Mouse (Mus musculus): ENCODE measurements around the gene Smarcd3. TPM values are rescaled to one million over a fixed set of nuclear protein-coding genes. Genes with fewer than 3 reads are reported as not detected.

Smarcd3 gene
- polyA plus RNA-seq, 1 experiment from 2014 or later: 1.9 TPM

DNA sequence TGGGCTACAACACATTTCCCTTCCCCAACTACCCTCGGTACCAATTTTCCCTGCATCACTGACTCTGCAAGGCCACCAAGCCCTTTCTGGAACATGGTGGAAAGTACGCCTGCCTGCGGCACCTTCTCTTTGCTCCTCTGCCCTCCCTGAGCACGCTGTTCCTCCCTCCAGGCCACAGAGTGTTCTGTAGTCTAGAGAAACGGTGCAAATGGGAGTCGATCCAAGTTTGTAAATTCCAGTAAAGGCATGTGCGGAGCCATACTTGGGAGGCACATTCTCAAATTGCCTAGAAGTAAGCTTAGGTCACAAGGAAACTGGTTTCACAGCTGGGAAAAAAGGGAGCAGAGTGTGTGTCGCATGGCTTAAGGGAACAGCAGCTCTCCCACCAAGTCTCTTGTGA is 4.1 kb downstream of the Smarcd3 start:
- ATAC-seq (ENCODE audit: low read depth) (no peak), DNase-seq (no peak)
- no peak overlapping the region for H3K9ac ChIP-seq
- no peak overlapping the region for H3K4me2 ChIP-seq
- H3K27me3 ChIP-seq: peaks cover 47% of the 10 kb centered on the region
- no peak overlapping the region for H3K27ac ChIP-seq
- H3K4me1 ChIP-seq (replicated peaks): no peaks in the 10 kb centered on the region
- no peaks in the 10 kb centered on the region for H3K36me3 ChIP-seq
- H3K4me3 ChIP-seq (replicated peaks): no peak overlapping the region
- no peaks in the 10 kb centered on the region for H3K9me3 ChIP-seq (replicated peaks)
- 64% methylated on average over 8 of the region's 8 CpGs for WGBS (ENCODE audit: insufficient replicate concordance)

DNA sequence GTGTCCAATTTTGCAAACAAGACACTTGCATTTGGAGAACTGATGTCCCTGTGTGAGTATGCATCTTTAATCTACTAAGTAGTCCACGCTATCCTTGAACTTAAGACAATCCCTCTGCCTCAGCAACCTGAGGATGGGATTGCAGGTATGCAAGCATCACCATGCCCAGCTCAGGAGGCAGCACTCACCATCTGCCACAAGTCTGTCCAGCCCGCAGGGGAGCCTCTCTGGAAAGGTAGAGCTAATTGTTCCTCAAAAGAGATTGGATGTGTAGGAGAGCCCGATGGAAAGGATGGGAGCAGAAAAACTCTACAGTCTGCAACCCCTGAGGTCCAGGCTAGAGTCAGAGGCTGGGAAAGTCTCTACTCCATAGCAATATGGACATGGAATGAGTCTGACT is 5.3 kb downstream of the Smarcd3 start:
- H3K36me3 ChIP-seq: no peaks in the 10 kb centered on the region
- DNase-seq (no peak), ATAC-seq (ENCODE audit: low read depth) (no peak)
- no peaks in the 10 kb centered on the region for H3K4me1 ChIP-seq (replicated peaks)
- H3K27me3 ChIP-seq: peaks cover 35% of the 10 kb centered on the region
- H3K4me3 ChIP-seq (replicated peaks): no peak overlapping the region
- no peaks in the 10 kb centered on the region for H3K9me3 ChIP-seq (replicated peaks)
- no peak overlapping the region for H3K9ac ChIP-seq
- 58% methylated on average over 3 of the region's 3 CpGs for WGBS (ENCODE audit: insufficient replicate concordance)
- H3K4me2 ChIP-seq: no peak overlapping the region
- H3K27ac ChIP-seq: no peak overlapping the region

DNA sequence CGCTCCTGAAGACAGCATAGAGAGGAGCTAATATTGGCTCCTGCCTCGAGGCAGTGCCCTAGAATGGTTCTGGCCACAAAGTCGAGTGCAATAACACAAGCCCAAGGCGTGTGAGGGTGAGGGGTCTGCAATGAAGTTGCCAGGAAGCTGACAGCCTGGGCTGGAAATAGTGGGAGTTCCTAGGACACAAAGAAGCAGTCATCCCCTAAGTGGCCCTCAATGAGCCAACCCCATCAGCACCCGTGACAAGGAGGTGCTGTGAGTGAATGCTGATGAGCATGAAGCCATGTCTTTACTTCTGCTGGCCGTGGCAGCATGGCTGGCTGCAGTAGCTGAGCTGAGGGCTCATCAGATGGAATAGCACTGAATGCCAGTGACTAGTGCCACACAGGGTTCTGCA is 9.1 kb downstream of the Smarcd3 start:
- Histone ChIP-seq H3K36me3 (no peaks in the 10 kb centered on the region), H3K4me1 (replicated peaks) (no peaks in the 10 kb centered on the region), H3K9ac (no peak overlapping the region), H3K4me2 (no peak overlapping the region), H3K27ac (no peak overlapping the region), H3K27me3 (peaks cover 9% of the 10 kb centered on the region; the same call in 1 of the 2 replicates), H3K9me3 (replicated peaks) (no peaks in the 10 kb centered on the region), H3K4me3 (replicated peaks) (no peak overlapping the region)
- WGBS (ENCODE audit: insufficient replicate concordance): 47% methylated on average over 6 of the region's 6 CpGs
- DNase-seq (no peak), ATAC-seq (ENCODE audit: low read depth) (no peak)

DNA sequence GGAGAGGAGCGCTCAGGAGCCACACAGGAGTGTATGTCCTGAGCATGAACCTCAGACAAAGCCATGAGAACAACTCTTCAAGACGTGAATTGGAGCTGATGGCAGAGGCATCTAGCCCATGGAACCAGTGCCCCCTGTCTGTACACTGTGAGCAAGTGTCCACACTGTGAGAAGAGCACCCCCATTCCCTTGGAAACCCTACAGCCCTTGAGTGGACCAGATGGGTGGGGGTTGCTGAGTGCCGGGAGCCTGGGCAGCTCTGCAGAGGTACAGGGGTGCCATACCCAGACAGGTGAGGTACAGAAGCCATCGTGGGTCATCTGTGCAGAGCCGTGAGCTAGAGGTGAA is 11.9 kb downstream of the Smarcd3 start:
- Histone ChIP-seq H3K27ac (no peak overlapping the region), H3K9ac (no peak overlapping the region), H3K36me3 (no peaks in the 10 kb centered on the region), H3K9me3 (replicated peaks) (no peaks in the 10 kb centered on the region), H3K27me3 (peaks cover 34% of the 10 kb centered on the region), H3K4me2 (no peak overlapping the region), H3K4me1 (replicated peaks) (no peaks in the 10 kb centered on the region), H3K4me3 (replicated peaks) (no peak overlapping the region)
- no peak for ATAC-seq (ENCODE audit: low read depth)
- 55% methylated on average over 5 of the region's 5 CpGs for WGBS (ENCODE audit: insufficient replicate concordance)
- no peak for DNase-seq

DNA sequence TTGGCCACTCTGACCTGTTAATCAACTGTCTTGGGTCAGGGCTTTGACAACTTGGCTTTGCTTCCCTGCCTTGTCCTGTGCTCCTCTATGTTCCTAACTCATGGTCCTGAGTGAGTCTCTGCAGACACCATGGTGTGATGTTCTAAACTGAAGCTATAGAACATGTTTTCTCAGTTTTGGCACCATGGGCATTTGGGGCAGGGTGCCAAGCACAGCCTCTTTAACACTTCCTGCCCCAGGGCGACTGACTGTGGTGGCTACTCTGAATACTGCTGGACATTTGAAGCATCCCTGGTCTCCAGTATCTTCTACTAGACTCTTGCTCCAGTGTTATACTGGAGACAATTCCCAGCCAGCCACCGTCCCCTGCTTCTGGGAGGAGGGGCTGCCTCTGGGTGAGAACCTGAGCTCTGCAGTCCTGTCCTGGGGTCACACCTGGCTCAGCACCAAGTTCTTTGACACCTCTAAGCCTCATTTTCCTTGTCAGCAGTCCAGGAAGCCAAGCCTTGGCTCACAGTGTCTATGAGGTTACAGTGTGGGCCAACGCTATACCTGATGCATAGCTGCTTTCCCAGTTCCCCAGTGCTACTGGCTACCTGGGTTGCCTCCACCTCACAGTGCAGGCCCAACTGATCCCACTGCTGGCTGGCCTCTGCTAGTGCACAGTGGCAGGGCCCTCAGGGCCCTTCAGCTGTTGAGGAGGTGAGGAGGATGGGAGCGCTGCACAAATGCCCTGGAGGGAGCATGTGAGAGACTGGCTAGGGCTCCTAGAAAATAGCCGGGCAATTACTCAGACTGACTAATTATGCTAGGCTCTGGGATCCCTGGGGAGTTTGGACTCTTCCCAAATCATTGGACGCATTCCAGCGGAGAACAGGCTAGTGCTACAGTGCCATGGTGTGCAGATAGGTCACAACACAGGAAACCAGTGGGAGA is 12.6 kb downstream of the Smarcd3 start:
- H3K9ac ChIP-seq: no peak overlapping the region
- H3K27ac ChIP-seq: no peak overlapping the region
- no peak for ATAC-seq (ENCODE audit: low read depth)
- H3K4me2 ChIP-seq: no peak overlapping the region
- WGBS (ENCODE audit: insufficient replicate concordance): 53% methylated on average over 7 of the region's 7 CpGs
- H3K36me3 ChIP-seq: no peaks in the 10 kb centered on the region
- no peak for DNase-seq
- peaks cover 40% of the 10 kb centered on the region for H3K27me3 ChIP-seq
- H3K9me3 ChIP-seq (replicated peaks): no peaks in the 10 kb centered on the region
- H3K4me3 ChIP-seq (replicated peaks): no peak overlapping the region
- no peaks in the 10 kb centered on the region for H3K4me1 ChIP-seq (replicated peaks)

DNA sequence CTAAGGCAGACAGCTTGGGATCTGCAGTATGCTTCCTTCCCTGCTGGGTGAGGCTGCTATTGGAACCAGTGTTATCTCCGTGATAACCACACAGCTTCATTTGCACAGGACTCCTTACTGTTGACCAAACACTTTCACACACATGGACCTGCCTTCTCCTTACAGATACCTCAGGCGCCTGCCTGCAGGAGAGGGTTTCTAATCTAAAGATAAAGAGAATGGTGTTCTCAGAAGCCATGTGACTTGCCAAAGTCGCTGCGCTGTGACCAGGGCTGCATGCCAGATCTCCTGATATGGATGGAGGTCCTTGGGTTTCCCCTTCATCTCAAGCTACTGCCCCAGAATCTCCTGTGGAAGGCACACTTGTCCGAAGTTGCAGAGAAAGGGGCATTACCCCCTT is 14.8 kb downstream of the Smarcd3 start:
- DNase-seq (no peak), ATAC-seq (ENCODE audit: low read depth) (no peak)
- H3K9ac ChIP-seq: no peak overlapping the region
- no peaks in the 10 kb centered on the region for H3K9me3 ChIP-seq (replicated peaks)
- no peak overlapping the region for H3K27ac ChIP-seq
- H3K27me3 ChIP-seq: peaks cover 63% of the 10 kb centered on the region
- H3K4me1 ChIP-seq (replicated peaks): peaks cover 12% of the 10 kb centered on the region
- H3K4me3 ChIP-seq (replicated peaks): no peak overlapping the region
- H3K36me3 ChIP-seq: no peaks in the 10 kb centered on the region
- H3K4me2 ChIP-seq: no peak overlapping the region
- 8% methylated on average over 5 of the region's 5 CpGs for WGBS (ENCODE audit: insufficient replicate concordance)

DNA sequence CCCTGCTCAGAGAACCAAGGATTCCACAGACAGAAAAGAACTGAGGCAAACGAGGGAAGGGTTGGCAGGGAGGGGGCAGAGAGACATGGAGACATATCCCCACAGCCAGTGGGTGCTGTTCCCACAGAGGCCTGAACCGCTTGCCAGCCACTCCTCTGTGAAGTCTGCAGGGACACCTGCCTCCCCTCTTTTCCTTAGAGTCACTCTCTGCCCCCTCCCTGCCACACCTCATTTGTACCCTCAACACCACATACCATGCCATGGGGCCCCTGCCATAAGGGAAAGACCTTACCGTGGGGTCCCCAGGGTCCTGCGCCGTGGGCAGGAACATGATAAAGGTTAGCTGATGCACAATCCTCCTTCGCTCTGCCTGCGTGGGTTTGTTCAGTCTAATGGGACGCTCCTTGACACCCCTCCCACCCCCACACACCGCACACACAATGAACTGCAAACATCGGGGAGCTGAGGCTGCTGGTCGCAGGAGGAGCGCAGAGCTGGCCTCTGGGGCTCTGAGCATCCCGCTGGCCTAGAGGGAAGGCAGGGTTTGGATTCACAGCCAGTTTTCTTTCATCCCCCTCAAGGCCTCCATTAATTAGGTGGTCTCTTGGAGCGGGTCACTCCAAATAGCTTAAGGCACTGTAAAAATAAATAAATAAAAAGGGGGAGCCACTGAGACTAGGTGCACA is 18.1 kb downstream of the Smarcd3 start:
- ATAC-seq (ENCODE audit: low read depth) (no peak), DNase-seq (no peak)
- no peaks in the 10 kb centered on the region for H3K9me3 ChIP-seq (replicated peaks)
- H3K4me3 ChIP-seq (replicated peaks): no peak overlapping the region
- H3K9ac ChIP-seq: no peak overlapping the region
- no peak overlapping the region for H3K27ac ChIP-seq
- H3K4me1 ChIP-seq (replicated peaks): peaks cover 38% of the 10 kb centered on the region
- 46% methylated on average over 14 of the region's 14 CpGs for WGBS (ENCODE audit: insufficient replicate concordance)
- no peak overlapping the region for H3K4me2 ChIP-seq
- H3K27me3 ChIP-seq: peaks cover 89% of the 10 kb centered on the region
- H3K36me3 ChIP-seq: no peaks in the 10 kb centered on the region

DNA sequence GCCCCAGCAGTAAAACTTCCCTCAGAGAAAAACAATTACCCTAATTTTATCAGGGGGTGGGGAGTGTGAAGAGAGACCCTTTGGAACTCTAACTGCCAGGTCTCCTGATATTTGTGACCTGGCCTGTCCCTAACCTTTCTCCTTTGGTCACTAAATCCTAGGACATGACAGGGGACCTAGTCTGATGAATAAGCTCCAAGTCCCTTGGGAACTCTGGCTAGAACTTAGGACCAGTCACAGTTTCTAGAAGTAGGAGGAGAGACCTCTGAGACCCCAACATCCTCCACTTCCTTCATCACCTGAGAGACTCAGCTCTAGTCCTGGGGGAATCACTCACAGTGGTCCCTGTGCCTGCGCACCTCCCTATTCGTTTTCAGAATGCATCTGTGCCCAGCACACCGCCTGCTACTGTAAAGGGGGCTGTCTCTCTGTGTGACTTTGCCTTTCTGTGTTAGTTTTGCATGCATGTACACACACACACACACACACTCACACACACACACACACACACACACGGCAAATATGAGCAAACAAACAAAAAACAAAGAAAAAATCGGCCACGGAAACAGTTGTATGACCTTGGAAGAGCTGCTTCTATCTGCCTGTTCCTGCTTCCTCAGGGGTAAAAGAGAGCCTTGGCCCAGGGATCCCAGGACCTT is 18.8 kb downstream of the Smarcd3 start:
- 28% methylated on average over 6 of the region's 6 CpGs for WGBS (ENCODE audit: insufficient replicate concordance)
- peaks cover 96% of the 10 kb centered on the region for H3K27me3 ChIP-seq

DNA sequence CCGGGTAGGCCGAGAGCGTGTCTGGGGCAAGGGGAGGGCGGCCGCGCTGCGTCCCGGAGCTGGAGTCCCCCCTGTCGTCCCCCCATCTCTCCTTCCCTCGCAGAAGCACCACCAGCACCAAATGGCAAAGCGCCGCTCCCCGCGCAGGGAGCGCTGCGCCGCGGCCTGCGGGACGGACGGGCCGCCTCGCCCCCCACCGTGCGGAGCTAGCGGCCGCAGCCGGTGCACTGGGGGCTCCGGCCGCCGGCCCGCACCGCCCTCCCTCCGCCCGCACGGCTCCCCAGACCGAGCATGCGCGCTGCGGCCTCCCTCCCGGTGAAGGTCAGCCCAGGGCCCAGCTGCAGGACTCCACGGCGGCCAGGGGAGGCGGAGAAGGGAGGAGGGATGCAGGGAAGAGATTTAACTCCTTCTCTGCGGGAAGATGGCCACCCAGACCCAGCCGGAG is 19.5 kb downstream of the Smarcd3 start:
- no peak for DNase-seq
- peak overlapping the region; percentile 38 for H3K9ac ChIP-seq
- H3K36me3 ChIP-seq: no peaks in the 10 kb centered on the region
- H3K4me3 ChIP-seq (replicated peaks): peak overlapping the region; percentile 49
- H3K27ac ChIP-seq: peak overlapping the region; percentile 29; the same call in 1 of the 2 replicates
- no peaks in the 10 kb centered on the region for H3K9me3 ChIP-seq (replicated peaks)
- H3K27me3 ChIP-seq: peaks cover 100% of the 10 kb centered on the region
- peak; percentile 48 for ATAC-seq (ENCODE audit: low read depth)
- peaks cover 38% of the 10 kb centered on the region for H3K4me1 ChIP-seq (replicated peaks)
- peak overlapping the region; percentile 52 for H3K4me2 ChIP-seq
- 2% methylated on average over 46 of the region's 46 CpGs for WGBS (ENCODE audit: insufficient replicate concordance)

More for the DNA sequence above, 18.8 kb downstream of the Smarcd3 start:
- Histone ChIP-seq H3K4me3 (replicated peaks) (peak overlapping the region; percentile 49), H3K4me1 (replicated peaks) (peaks cover 38% of the 10 kb centered on the region), H3K27ac (no peak overlapping the region), H3K9ac (peak overlapping the region; percentile 22; the same call in 1 of the 2 replicates), H3K36me3 (no peaks in the 10 kb centered on the region), H3K9me3 (replicated peaks) (no peaks in the 10 kb centered on the region), H3K4me2 (peak overlapping the region; percentile 52)
- ATAC-seq (ENCODE audit: low read depth) (no peak), DNase-seq (no peak)

DNA sequence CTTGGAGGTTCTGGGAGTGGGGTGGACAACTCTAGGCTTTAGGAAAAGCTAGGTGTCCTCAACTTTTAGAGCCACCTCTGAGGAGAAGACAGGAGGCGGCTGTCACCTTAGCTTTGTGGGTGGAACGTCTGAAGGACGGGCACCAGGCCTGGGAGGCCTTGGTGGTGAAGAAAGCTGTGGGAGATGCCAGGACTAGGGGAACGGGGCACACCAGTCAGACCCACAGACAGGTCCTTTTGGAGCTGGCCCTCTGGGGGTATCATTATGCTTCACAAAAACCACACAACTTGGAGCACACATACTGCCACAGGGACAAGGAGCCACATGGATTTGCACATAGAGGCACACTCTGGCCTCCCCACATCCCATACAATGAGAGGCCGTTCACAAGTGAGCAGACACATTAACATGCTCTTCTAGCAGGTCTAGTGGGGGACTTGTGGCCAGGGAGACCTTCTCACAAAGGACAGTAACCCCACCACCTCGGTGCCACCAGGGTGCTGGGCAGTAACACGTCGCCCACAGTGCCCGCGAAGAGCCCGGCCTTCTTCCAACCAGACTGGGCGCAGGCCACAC is 20.0 kb downstream of the Smarcd3 start:
- ATAC-seq (ENCODE audit: low read depth) (no peak), DNase-seq (no peak)
- Histone ChIP-seq H3K4me2 (peak overlapping the region; percentile 52), H3K27ac (peak overlapping the region; percentile 29; the same call in 1 of the 2 replicates), H3K27me3 (peaks cover 100% of the 10 kb centered on the region), H3K9ac (peak overlapping the region; percentile 38), H3K9me3 (replicated peaks) (no peaks in the 10 kb centered on the region), H3K4me3 (replicated peaks) (peak overlapping the region; percentile 49), H3K36me3 (no peaks in the 10 kb centered on the region), H3K4me1 (replicated peaks) (peaks cover 38% of the 10 kb centered on the region)
- WGBS (ENCODE audit: insufficient replicate concordance): 28% methylated on average over 12 of the region's 12 CpGs

Measured in liver, embryonic 13.5 days (tissue).